Mouse (Mus musculus) gastrocnemius, postnatal 14 days (tissue): Measurements from ENCODE around the gene 1110025L11Rik. TPM values are rescaled to one million over a fixed set of nuclear protein-coding genes. Genes with fewer than 3 reads are reported as not detected.
"Not testable (repeated sequence)": the region's sequence is repeated elsewhere in the genome, so short reads cannot be mapped to it uniquely, and the experiment has no call there.

Experiments
- DNase-seq: peaks from one replicate; pipeline ENCODE4 v3.0.0; 2021; ENCODE audit warnings: mixed read lengths
- intact Hi-C: fragments of 180-260 bp; cut with DNase I; formaldehyde crosslinking; loops from one replicate; pipeline ENCODE4 v1.15.1; 2025; ENCODE audit warnings: low total_unique reads
- long read RNA-seq, 2 experiments: library from polyadenylated mRNA; stranded (forward); transcript quantifications; one replicate each; pipeline ENCODE4 v2.0.0; 2021
- total RNA-seq, 2 experiments: library from RNA; stranded (reverse); gene quantifications; 2 replicates each; pipeline ENCODE4 v1.2.3; 2021

The 1110025L11Rik gene
- total RNA-seq, result not detected
- long read RNA-seq, experiment 1, result 0 reads
- long read RNA-seq, experiment 2, result 0 reads

DNA sequence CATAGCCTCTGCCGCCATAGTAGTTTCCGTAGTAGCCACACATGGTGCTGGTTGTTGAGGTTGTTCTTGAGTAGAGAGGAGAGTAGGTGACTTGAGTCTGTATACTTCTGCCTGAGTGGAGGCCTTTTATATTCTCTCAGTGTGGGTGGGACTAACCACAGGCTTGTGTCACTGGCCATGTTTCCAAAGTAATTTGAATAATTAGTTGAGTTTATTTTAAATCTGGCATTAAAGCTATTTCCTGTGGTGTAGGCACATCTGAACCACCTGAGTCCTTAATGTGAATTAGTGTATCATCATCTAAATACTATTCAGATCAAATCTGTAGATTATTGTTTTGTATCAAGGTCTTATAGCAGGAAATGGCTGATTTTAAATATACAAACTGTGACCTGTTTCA lies at the start of gene 1110025L11Rik:
1110025L11Rik (minus strand) TSS at position 101 of the 400 bp plus-strand sequence.
- intact Hi-C loops, DNase-seq: not testable (repeated sequence)

DNA sequence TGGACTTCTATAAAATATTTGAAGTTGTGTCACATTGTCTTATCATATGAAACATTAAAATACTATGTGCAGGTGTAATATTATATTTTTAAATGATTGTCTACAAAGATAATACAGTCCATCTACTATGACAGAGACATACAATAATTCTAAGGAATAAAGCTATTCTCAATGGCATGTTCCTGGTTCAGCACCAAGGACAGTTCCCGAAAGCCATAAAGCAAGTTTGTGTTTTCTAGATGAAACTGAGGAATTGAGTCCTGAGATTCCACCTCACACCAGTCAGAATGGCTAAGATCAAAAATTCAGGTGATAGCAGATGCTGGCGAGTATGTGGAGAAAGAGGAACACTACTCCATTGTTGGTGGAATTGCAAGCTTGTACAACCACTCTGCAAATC lies 7.2 kb upstream of the 1110025L11Rik start:
- intact Hi-C loops, DNase-seq: not testable (repeated sequence)

DNA sequence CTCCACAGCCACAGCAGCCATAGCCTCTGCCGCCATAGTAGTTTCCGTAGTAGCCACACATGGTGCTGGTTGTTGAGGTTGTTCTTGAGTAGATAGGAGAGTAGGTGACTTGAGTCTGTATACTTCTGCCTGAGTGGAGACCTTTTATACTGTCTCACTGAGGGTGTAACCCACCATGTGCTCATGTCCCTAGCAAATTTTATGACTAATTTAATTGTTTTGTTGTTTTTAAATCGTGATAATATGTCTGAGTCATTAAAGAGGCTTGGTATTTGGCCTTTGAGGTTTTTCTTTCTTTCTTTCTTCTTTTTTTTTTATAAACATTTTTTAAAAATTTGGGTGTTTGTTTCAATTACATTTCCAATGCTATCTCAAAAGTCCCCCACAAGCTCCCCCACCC lies 16.0 kb downstream of the 1110025L11Rik start, which contains the start of gene Krtap6-5:
Krtap6-5 (minus strand) TSS at position 101 of the 400 bp plus-strand sequence.
- intact Hi-C loops, result no loop called here
- DNase-seq, result no peak

DNA sequence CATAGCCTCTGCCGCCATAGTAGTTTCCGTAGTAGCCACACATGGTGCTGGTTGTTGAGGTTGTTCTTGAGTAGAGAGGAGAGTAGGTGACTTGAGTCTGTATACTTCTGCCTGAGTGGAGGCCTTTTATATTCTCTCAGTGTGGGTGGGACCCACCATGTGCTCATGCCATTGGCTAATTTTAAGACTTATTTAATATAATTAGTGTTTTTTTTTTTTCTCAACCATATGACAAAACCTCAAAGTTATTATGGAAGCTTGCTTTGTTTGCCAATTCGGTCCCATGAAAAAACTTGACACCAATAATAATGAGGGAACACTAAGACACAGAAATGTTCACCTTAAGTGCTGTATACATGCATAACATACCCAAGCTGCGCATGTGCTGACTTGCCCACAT lies 22.4 kb downstream of the 1110025L11Rik start, which contains the start of gene Gm10228:
Gm10228 (minus strand) TSS at position 101 of the 400 bp plus-strand sequence.
- DNase-seq, intact Hi-C loops: not testable (repeated sequence)

DNA sequence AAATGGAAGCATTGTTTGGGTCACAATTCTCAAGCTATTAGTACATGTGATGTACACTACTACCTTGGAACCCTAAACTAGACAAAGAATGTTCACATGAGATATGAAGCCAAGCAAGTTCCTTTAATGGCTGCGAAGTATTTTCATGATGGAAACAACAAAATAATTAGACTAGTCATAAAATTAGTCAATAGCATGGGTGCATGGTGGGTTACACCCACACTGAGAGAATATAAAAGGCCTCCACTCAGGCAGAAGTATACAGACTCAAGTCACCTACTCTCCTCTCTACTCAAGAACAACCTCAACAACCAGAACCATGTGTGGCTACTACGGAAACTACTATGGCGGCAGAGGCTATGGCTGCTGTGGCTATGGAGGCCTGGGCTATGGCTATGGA lies 32.4 kb downstream of the 1110025L11Rik start, which contains the start of gene Krtap6-1:
Krtap6-1 (plus strand) TSS at position 301 of the 400 bp plus-strand sequence.
- DNase-seq, intact Hi-C loops: not testable (repeated sequence)

DNA sequence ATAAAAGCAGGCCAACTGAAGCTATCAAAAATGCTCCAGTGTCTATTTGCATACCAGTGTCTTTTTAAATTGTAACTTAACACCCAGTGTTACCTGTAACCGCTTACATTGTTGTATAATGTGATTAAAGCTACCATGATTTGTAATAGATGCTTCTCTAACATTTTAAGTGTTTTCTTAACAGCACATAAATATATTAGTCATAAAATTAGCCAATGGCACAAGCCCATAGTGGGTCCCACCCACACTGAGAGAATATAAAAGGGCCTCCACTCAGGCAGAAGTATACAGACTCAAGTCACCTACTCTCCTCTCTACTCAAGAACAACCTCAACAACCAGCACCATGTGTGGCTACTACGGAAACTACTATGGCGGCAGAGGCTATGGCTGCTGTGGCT lies 48.8 kb downstream of the 1110025L11Rik start, which contains the start of gene Gm10229:
Gm10229 (plus strand) TSS at position 301 of the 400 bp plus-strand sequence.
- intact Hi-C loops, result not testable (repeated sequence)

DNA sequence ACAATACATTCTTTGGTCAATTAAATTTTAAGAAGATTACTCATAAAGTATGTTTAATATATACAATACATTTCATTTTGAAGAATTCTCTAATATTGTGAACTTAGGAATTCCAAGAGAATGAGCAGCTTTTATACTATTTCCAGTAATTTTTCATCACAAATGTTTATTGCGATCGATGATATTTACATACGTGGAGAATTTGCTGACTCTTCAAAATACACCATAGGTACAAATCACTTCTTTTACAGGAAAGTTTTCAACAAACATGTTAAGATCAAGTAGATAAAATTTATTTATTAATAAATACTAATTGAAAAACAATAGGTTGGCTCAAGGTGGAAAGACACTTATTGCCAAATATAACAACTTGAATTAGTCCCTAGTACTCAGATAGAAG lies 49.8 kb downstream of the 1110025L11Rik start:
- no peak for DNase-seq
- intact Hi-C loops, result no loop called here

More for the DNA sequence above, 48.8 kb downstream of the 1110025L11Rik start, which contains the start of gene Gm10229:
- not testable (repeated sequence) for DNase-seq

Other genes starting within 250 kb of the 1110025L11Rik start
- gene Krtap15, start 243.8 kb downstream of the 1110025L11Rik start, total RNA-seq, result not detected
- not detected for gene Krtap14, start 237.9 kb downstream of the 1110025L11Rik start, total RNA-seq
- not detected for gene Krtap19-1, start 194.6 kb downstream of the 1110025L11Rik start, total RNA-seq
- gene Krtap19-2, start 189.7 kb downstream of the 1110025L11Rik start, total RNA-seq, result not detected
- gene Krtap19-3, start 186.0 kb downstream of the 1110025L11Rik start, total RNA-seq, result not detected
- not detected for gene Krtap19-4, start 178.9 kb downstream of the 1110025L11Rik start, total RNA-seq
- gene Krtap19-5, start 167.5 kb downstream of the 1110025L11Rik start, total RNA-seq, result not detected
- gene Krtap19-9b, start 131.7 kb downstream of the 1110025L11Rik start, total RNA-seq, result not detected
- gene Krtap16-3, start 101.1 kb downstream of the 1110025L11Rik start, total RNA-seq, result not detected
- not detected for gene Krtap22-2, start 53.2 kb downstream of the 1110025L11Rik start, total RNA-seq
- not detected for gene Gm10229, start 48.7 kb downstream of the 1110025L11Rik start, total RNA-seq
- gene Krtap6-1, start 32.3 kb downstream of the 1110025L11Rik start, total RNA-seq, result not detected
- not detected for gene Gm10228, start 22.5 kb downstream of the 1110025L11Rik start, total RNA-seq
- gene Krtap6-5, start 16.1 kb downstream of the 1110025L11Rik start, total RNA-seq, result not detected
- not detected for gene Krtap6-3, start 20.0 kb upstream of the 1110025L11Rik start, total RNA-seq
- gene Gm6358, start 76.8 kb upstream of the 1110025L11Rik start, total RNA-seq, result not detected
- gene Gm10061, start 87.1 kb upstream of the 1110025L11Rik start, total RNA-seq, result not detected
- not detected for gene Gm9789, start 94.0 kb upstream of the 1110025L11Rik start, total RNA-seq
- not detected for gene Gm7735, start 105.5 kb upstream of the 1110025L11Rik start, total RNA-seq
- not detected for gene 1110057P08Rik, start 110.7 kb upstream of the 1110025L11Rik start, total RNA-seq
- not detected for gene Krtap20-2, start 141.9 kb upstream of the 1110025L11Rik start, total RNA-seq